Mouse (Mus musculus) bone marrow macrophage, adult 2 months (primary cell): ENCODE data around the gene Fam129a.

Source experiments
- CTCF ChIP-seq: IDR thresholded peaks from 2 replicates; pipeline ENCODE4 v1.5.1; 2012; ENCODE audit warnings: low read depth, mild to moderate bottlenecking, low read length, moderate library complexity
- POLR2A ChIP-seq: IDR thresholded peaks from 2 replicates; pipeline ENCODE4 v1.6.1; 2012; ENCODE audit warnings: mild to moderate bottlenecking, low read depth, low read length, borderline replicate concordance

- no peak for TF ChIP-seq POLR2A
- TF ChIP-seq CTCF, result no peak
Observed at GRCm38 (mm10) chr1:151631703-151632294, 60.8 kb downstream of the Fam129a start.
